Mouse (Mus musculus) NIH3T3 (cell line): ENCODE measurements around the gene Serpina3i.

Experiments
- DNase-seq: peaks from one replicate; pipeline ENCODE4 v3.0.0-alpha.2; 2012; ENCODE audit warnings: low read depth

Serpina3i gene

DNA sequence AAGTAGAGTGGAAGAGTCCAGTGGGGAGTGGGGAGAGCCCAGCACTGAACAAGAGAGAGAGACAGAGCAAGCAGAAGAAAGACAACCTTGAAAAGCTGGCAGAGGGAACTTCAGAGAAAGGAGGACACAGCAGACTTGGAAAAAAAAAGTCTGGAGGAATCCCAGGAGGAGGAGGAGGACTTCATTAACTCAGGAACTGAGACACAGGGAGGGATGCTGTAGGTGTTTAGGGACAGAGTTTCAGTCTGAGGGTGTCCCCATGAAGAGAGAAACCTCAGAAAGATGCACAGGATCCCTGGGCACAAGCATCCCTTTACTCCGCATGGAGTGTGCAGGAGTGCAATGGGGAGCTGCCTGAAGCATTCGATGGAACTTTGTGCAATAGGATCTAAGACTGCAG lies 35.1 kb downstream of the Serpina3i start:
- DNase-seq: no peak

DNA sequence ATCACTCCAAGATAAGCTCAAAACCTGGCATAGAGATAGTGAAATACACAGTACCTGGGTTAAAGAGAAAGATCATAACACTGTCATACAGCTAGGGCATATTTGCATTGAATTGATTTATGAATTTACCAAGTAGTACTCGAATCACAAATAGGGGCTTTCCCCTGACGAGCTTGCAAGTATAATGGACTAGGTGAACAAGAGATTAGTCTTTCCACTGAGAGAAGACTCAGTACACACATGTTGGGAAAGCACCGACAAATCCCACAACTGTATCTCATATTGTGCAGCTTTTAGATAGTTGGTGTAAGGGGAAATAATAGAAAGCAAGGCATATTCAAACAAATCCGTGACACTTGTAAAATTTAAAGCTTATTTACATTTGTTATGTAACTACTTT lies 43.1 kb downstream of the Serpina3i start:
- no peak for DNase-seq

DNA sequence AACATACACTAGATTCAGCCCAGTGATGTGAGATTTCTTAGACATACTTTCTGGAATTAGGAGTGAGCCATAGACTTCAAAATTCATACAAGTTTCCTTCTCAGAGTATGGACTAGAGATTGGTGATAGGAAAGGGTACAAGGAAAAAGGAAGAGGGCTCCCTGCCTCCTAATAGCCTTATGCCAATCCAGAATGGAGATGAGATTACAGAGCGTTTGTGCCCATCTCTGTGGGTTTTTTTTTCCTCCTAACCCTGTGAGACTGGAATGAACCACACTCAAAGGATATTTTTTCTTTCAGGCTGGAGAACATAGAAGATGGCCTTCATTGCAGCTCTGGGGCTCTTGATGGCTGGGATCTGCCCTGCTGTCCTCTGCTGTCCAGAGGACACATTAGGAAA lies 51.3 kb downstream of the Serpina3i start, which contains the start of gene Serpina3j:
Serpina3j (plus strand) TSS at position 301 of the 400 bp plus-strand sequence.
- DNase-seq: no peak
